Mouse (Mus musculus) cerebellum, adult 18-20 months (tissue): ENCODE data around the gene Rbm3.
"Not testable (repeated sequence)": the region's sequence is repeated elsewhere in the genome, so short reads cannot be mapped to it uniquely, and the experiment has no call there.

ENCODE experiments used
- DNase-seq, 2 experiments: peaks; one replicate each; pipeline ENCODE4 v3.0.0; 2021

Gene Rbm3

GRCm38 (mm10) chrX:8125235-8125634 is 20.4 kb downstream of the Rbm3 start:
- no peak for DNase-seq

GRCm38 (mm10) chrX:8123821-8124470 is 21.7 kb downstream of the Rbm3 start:
- peak; percentile 61 to 68 for DNase-seq

DNA sequence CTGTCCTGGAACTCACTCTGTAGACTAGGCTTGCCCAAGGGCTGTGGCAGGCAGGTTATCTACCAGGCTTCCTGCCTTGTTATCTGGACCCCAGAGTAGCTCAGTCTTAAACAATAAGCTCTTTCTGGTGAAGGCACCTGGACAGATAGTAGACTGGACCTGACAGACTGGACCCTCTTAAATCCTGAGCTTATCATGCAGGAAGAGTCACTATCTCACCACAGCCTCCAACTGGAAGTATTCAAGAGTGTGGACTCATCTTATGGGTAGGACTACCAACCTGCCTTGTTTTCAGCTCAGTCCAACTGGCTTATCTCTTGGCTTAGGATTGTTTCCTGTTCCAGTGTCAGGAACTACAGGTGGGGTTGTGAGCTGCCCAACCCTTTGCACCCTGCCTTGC is 28.4 kb downstream of the Rbm3 start:
- DNase-seq: no peak

DNA sequence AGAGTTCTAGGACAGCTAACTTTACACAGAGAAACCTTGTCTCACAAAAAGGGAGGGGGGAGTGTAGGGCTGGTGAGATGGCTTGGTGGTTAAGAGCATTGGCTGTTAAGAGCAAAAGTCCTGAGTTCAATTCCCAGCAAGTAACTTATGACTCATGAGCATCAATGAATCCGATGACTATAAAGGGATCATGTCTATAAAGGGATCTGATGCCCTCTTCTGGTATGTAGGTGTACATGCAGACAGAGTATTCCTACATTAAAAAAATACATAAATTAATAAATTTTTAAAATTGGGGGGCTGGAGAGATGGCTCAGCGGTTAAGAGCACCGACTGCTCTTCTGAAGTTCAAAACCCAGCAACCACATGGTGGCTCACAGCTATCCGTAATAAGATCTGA is 30.4 kb downstream of the Rbm3 start:
- DNase-seq: no peak

DNA sequence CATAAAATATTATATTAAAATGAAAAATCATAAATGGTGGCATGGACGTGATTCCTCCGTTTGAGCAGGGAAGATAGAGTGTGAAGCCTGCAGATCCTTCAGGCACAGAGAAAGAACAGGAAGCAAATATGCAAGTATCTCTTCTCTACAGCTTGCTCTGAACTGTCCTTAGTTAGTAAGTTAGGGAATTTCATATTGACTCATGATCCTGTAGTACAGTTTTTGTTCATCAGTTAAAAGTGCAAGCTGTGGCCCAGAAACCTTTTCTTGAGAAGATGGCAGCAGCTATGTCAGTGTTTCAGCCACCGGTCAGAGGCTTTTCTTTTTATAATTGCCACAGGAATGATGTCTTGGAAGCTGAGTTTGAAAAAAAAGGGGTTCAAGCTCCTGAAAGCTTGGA is 40.7 kb downstream of the Rbm3 start:
- DNase-seq: no peak

DNA sequence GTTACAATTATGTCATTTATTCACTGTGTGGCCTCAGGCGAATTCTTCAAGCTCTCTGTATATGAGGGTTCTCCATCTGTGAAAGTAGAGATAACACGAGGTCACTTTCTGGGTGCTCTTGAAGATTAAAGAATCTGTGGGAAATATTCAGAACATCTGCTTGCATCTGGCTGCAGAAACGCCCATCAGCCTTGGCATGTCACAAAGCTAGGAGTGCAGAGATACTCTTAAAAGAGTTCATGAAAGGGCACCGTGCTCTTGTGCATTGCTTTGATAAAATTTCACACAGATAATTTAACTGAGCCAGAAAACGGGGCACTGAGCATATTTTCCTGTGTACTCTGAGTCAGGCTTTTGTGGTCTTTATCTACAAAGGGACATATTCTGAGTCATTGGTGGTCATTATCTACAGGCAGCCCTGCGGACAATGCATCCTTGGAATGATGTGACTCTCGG is 43.4 kb downstream of the Rbm3 start:
- DNase-seq: no peak

- DNase-seq: no peak
These were observed 44.7 kb downstream of the Rbm3 start for GRCm38 (mm10) chrX:8101017-8101416.

- DNase-seq: no peak
These were observed 46.2 kb downstream of the Rbm3 start for GRCm38 (mm10) chrX:8099435-8099834.

DNA sequence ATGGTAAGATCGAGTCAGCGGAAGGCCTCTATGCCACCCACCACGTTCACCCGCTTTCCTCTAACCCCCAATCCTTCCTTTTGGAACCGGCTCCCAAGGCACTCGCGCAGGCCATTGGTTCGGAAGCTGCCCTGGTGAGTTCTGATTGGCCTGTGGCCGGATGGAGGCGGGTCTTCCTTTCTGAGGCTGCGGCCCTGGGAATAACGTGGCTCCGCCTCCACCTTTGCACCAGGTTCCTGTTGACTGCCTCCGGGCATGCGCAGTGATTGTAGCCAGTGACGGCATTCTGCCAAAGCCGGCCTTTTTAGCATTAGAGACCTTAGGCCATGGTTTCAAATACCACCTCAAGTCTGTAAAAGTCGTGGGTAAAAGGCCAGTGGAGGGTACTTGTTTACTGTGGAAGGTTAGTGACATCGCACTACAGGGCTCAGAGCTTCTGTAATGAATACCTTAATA is 48.9 kb downstream of the Rbm3 start:
- DNase-seq: peak; percentile 95 to 97

DNA sequence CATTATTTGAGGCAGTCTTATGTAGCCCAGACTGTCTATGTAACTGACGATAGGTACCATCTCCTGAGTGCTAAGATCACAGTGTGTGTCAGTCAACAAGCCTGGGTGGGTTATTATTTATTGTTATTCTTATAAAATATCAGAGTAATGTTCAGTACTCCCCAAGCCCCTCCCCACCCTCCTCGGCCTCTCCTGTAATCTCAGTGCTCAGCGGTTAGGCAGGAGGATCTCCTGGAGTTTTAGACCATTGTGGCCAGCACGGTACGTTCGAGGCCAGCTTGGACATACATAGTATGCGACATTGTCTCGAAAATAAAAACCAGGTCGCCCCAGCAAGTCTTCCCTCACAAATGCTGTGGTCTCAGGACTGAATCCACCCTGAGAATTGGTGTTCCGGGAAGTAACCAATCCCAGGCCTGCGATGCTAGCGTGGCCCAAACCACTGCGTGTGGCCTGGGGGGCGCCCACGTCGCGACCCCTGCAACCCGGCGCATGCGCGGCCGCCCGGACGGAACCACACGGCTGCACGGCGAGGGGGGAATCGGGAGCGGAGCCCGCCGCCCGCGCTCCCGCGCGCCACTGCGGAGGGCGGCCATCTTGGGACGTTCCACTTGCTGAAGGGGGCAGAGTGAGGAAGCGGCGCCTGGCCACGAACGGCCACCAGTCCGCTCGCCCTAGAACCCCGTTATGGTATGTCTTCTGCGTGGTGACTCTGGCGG is 49.5 kb downstream of the Rbm3 start:
- DNase-seq: peak; percentile 74 to 90

GRCm38 (mm10) chrX:8095546-8095945 is 50.1 kb downstream of the Rbm3 start:
- peak in 1 of 2 experiments; percentile 12 for DNase-seq

GRCm38 (mm10) chrX:8090954-8091347 is 54.7 kb downstream of the Rbm3 start:
- not testable (repeated sequence) for DNase-seq

DNA sequence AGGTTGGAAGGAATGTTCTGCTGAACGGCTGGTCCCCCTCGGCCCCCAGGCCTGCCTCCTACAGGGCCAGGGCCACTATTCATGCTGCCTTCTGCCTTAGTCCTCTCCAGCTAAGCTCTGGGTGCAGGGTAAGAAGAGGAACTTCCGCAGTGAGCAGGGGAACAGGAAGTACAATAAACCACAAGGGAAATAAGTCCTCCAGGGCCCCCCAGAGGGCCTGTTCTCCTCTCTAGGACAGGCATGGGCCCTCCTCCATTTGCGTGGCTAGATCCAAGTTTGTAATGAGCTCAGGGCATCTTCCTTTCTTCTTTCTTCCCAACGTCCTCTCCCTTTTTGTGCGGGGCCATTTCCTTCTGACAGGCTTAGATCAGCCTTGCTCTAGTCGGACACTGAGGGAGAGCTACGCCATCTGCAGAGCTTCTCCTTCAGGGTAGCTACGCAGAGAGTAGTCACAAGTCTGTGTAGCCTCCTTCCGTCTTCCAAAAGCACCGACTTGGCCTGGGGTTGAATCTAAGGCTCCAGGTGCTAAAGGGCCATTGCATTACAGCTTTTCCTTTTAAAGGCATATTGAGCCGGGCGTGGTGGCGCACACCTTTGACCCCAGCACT is 55.2 kb downstream of the Rbm3 start, which contains the start of gene Was:
Gene Was, minus strand, starts transcription at position 153 of the 608 bp plus-strand sequence.
- DNase-seq: no peak

DNA sequence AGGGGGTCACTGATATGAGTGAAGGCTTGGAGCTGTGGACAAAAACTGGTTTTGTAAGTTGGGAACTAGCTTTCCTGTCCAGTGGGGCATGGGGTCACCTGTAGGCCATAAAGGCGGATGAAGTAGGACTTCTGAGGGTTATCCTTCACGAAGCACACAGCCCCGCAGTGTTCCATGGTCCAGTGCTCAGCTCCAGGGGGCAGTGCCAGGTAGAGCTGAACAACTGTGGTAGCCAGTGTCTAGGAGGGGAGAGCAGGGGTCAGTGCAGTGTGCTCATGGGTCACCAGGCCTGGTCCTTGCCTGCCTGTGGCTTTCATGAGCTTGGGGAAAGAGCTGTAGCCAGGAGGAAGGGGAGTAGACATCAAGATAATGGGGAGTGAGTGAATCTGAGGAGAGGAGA is 55.9 kb downstream of the Rbm3 start:
- no peak for DNase-seq
